Mouse (Mus musculus) liver (tissue): ENCODE measurements at regions not wholly inside any gene's neighbourhood (a gene's known extent, or its start where the extent isn't known, plus 50 kb on each side); places are given as distances from the start of the nearest gene placed in this dataset.

Experiments used
- DNase-seq: peaks from one replicate; pipeline ENCODE4 v3.0.0-alpha.2; 2020; ENCODE audit warnings: mixed read lengths

DNA sequence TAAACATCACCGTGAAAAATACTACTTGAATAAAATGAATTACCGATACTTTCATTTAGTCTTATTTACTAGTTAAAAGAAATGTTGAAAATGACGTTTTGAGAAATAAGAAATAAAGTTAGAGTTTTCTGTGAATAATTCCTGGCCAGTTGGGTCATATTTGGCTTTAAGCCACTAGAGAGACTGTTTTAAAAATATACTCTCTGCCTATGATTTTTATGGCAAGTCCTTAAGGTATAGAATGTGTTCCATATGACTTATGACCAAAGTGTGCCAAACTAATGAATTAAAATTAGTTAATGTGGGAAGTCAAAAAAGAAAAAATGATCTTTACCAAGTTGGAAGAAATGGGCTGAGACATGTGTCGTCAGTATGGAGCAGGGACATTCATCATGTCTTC is 354.2 kb upstream of the Col3a1 start:
- DNase-seq, result no peak

DNA sequence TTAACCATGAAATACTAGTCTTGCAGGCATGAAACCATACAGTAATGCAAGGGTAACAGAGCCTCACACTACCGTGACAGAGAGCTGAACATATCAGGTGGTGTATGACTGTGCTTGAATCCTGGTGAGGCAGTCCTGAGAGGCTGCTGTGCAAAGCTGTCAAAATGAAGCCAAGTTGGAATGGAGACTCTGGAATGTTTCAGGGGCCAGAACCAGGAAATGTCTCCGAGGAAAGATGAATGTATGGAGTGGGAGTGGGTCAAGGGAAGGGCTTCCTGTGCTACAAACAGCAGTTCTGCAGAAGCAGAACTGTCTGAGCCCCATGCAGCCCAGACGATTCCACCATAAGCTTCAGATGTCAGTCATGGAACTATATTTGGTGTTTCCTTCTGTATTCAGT is 324.2 kb upstream of the Col3a1 start:
- no peak for DNase-seq

DNA sequence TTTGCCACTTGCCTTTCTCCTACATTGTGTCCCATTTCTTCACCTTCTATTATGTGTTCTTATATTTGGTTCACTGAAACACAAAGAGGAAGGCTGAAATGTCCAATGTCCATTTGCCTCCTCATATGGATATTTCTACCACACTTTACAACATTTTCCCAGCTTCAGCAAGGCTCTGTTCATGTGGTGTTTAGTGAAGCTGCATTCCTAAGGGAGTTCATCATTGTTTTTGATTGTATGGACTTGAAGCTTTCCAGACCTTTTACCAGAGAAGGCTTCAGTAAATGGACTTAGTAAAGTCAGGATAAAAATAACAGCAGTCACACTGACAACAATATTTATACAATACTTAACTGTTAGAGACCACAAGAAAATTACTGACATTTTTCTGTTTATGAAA is 290.8 kb upstream of the Col3a1 start:
- no peak for DNase-seq

DNA sequence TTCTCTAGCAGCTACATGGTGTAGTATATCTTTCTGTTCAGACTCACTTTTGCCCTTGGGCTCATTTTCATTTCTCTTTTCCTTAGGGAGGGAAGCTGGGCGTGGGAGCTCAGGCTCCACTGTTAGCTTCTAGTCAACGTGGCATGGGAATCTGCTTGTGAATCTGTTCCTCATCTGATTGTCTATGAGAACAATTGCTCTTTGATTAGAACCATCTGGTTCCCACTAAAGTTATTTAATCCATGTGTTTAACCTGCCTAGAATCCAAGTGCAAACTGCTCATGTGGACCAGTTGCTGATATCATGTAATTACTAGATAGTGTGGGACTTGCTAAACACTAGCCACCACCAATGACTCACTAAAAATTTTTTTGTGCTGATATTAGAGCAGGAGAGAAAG is 290.1 kb upstream of the Col3a1 start:
- no peak for DNase-seq

DNA sequence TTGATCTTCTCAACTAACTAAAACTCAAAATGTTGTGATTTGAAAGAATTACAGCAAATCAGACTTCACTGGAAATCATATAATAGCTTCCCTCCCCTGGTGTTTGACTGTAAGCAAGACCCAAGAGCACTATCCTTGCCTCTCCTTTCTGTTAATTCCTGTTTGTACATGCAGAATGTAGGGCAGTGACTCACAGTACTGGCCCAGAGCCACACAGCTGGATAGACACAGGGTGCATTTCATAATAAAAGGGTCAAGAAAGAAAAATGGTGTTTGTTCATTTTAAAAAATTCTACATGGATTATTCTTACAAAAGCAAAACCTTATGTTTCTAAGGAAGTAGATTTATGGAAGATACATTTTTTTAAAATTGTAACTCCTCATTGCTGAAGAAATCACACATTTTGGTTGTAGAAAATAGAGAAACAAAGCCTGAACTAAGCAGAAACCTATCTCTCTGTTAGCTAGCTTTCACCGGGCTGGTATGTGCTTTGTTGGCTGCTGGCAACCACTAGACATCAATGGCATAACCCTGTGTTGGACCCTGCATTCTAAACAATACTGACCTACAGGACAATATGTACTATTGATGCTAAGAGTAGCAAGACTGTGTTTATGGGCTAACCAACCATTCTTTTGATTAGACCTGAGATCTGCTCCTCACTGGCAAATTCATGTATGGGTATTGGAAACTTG is 289.0 kb upstream of the Col3a1 start:
- DNase-seq, result peak; percentile 6

DNA sequence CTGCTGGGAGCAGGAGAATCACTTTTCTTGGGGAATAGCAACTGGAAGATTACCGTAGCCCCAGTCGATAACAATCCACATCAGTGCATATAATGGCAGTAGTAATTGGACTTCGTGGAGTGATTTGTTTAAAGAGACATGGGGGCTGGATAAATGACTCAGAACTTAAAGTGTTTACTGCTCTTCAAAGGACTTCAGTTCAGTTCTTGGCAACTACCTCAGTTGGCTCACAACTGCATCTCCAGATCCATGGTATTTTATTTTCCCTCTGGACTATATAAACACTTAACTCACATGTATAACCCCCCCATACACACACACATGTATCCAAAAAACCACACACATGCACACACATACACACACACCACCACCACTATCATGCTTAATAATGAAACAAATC is 288.0 kb upstream of the Col3a1 start:
- no peak for DNase-seq

DNA sequence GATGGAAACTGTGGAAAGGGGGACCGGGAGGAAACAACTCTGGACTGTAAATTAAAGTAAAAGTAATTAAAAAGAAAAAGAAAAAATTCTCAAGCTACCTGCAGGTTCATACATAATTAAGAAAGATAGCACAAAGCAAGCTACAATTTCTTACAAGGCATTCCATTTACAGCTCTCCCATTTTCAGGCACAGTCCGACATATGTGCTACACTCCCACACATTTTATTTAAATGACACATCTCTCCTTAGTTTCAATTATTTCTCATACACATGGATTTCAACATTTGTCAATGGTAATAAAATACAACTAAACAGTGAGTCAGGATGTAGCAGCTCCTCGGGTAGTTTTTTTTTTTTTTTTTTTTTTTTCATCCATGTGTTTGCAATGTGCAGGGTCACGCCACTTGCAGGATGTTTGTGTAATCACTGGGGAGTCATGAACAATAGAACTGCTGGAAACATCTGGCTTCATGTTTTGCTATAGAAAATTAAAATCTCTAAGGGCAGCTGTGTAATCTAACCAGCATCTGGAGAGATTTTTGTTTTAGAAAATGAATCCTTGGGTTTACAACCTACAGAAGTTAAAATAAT is 279.8 kb upstream of the Col3a1 start:
- no peak for DNase-seq

DNA sequence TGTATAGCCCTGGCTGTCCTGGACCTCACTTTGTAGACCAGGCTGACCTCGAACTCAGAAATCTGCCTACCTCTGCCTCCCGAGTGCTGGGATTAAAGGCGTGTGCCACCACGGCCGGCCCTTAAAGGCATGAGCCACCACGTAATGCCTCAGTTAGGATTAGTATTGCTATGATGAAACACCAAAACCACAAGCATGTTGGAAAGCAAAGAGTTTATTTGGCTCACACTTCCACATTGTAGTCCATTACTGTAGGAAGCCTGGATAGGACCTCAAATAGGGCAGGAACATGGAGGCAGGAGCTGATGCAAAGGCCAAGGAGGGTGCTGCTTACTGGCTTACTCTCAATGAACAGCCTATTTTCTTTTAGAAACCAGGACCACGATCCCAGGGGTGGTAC is 278.0 kb upstream of the Col3a1 start:
- no peak for DNase-seq

DNA sequence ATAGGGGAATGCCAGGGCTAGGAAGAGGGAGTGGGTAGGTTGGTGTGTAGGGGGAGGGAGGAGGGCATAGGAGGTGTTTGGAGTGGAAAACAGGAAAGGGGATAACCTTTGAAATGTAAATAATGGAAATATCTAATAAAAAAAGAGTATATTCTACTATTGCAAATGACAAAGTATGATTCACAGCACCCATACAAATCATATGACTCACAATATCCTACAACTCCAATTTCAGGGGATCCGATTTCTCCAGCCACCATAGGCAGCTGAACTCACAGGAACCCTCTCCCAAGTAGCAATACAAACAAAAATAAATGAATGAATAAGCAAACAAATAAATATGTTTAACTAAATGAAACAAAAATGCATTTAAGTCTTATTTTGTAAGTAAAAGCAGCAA is 270.0 kb upstream of the Col3a1 start:
- no peak for DNase-seq

DNA sequence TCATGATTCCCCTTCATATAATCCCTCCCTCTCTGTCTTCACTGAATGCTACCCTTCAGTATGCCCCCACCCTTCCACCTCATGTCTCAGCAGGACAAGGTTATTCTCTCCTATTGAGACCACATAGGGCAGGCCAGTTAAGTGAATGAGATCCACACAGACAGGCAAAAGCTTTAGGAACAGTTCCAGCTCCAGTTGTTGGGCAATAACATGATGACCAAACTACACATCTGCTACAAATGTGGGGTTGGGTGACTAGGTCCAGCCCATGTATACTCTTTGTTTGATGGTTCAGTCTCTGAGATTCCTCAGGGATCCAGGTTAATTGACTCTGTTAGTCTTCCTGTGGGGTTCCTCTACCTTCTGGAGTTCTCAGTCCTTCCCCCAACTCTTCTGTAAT is 269.5 kb upstream of the Col3a1 start:
- DNase-seq, result no peak

DNA sequence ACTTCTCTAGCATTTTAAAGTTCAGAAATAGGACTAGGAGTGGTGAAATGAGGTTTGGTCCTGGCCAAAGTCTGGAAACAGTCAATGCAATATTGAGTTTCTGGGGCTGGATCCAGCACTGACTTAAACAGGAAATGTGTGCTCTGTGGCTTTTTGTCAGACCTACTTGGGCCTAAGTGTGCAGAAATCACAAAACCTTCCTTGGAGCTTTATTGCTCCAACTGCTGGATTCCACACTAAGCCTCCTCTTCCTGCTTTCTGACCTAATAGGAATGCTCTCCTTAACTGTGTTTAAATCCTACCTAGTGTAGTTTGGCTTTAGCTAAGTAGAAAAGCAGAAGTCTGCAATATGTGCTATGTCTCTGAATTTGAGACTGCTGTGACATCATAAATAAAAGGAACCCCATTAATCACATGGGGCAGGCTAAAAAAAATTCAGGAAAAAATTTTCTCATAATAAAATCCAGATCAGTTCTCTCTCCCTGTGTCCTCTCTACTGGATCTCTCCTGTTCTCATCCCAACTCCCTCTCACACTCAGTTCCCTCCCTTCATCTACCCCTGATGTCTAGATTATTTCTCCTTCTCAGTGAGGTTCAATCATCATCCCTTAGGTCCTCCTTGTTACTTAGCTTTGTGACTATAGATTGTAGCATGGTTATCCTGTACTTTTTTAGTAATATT is 268.0 kb upstream of the Col3a1 start:
- DNase-seq, result no peak

DNA sequence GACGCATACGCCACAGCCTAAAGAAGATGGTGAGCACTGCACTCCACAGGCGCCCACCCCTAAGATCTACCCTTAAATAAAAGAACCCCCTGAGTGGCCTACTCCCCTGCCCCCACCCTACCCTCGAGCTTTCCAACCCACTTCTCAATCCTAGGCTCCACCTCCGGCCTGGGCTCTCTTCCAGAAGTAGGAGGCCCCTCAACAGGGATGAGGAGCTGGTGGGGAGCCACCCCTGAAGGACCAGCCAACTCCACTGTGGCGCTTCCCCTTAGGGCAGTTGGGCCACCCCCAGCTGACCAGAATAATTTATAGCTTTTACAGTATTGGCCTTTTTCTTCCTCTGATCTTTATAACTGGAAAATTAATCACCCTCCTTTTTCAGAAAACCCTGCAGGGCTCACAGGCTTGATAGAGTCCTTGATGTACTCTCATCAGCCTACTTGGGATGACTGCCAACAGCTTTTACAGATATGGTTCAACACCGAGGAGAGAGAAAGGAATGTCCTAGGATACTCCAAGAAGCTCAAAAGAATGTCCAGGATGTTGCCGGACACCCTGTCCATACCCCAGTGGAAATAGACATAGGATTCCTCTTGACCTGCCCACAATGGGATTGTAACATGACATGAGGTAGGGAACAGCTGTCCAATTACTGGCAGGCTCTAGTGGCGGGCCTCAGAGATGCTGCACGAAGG is 220.3 kb upstream of the Col3a1 start:
- peak; percentile 14 for DNase-seq

DNA sequence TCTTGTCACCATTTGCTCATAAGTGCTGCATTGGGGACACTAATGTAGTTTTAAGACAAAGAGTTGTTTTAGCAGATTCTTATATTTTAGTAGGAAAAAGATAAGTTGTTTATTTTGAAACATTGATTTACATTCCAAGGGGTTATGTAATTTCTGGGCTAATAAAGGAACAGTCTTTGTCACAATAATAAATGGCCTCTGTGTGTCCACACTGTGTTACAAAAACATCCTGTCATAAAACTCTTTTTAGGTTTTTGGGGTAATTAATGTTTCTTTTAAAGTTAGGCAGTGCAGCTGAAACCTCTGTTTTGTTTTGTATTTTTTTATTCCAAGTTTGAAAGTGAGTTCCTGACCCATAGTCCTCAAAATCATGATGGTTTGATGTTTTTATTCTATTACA is 210.4 kb upstream of the Col3a1 start:
- DNase-seq, result no peak

DNA sequence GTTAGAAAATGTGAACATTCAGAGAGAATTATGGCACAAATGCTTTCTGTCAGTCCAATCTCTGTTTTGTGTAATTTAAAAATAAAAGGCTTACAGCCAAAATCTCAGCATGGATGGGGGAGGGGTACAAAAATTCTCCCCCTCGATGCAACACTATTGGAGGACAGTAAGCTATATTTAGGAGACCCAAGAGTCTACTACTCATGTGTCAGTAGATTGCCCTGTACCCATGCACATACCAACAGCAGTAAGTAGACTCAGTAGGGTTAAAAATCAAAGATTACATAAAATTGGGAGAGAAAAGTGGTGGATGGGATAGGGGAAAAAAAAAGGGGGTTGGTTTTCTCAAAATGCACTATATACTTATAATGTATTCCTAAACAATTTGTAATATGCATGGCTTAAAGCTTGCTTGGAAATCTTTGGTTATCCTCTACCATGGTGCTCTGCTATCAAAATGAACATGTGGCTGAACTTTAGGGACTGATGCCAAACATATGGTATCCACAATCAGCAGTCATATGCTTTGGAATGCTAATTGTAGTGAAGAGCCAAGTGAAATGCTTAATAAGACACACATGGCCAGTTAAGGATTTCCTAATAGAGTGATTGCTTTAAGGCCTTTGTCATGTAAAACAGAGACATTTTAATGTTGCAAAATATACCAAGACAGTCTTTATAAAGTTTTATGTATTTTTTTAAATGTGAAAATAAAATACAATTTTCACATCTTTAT is 194.8 kb upstream of the Col3a1 start:
- no peak for DNase-seq

DNA sequence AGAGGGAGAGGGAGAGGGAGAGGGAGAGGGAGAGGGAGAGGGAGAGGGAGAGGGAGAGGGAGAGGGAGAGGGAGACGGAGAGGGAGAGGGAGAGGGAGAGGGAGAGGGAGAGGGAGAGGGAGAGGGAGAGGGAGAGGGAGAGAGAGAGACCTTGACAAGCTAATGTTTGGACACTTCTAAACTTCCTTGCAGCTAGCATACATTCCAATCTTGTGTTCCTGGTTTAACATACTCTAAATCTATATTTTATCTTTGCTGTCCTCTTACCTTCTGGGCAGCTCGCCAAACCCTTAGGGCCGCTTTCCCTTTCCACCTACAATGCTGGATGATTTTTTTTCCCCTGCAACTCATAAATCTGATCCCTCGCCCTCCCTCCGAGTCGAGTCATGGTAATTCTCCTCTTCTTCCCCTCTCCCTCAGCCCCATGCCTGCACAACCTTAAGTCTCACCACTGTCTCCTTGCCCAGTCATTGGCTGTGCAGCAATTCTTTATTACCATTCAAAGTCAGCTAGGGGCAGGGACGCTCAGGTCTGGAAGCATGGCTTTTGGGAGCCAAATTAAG is 176.1 kb upstream of the Col3a1 start:
- DNase-seq, result peak; percentile 36

DNA sequence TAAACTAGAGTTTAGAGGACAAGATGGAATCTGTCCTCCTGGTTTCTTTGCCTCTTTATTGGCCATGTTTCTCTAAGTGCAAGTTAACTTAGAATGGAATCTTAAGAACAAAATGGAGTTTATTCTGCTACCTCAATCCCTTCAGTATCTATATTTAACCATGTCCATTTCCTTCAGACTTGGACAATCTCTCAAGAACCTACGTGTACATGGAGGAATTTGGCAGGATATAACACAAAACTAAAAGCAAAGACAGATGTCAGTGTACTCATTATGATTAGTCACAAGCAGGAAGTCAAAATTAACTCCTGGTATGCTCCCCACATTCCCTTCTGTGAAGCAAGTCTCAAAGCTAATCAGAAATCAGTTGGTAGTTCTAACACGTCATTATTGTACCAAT is 164.3 kb upstream of the Col3a1 start:
- no peak for DNase-seq

DNA sequence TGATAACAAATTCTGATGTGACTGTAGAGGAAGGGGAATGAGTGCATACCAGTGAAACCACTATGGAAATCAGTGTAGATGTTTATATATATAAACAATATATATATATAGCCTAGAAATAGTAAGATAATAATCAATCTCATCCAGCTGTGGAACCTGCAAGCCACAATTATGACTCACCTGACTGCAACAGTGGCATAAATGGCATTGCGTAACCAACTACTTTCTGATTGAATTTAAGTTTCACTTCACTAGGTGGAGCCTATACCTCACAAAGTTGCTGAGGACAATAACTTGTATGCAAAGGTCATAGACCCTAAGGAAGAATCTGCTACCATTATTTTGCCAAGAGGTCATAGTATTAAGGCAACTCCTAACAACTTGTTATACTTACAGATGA is 129.7 kb upstream of the Col3a1 start:
- DNase-seq, result no peak

DNA sequence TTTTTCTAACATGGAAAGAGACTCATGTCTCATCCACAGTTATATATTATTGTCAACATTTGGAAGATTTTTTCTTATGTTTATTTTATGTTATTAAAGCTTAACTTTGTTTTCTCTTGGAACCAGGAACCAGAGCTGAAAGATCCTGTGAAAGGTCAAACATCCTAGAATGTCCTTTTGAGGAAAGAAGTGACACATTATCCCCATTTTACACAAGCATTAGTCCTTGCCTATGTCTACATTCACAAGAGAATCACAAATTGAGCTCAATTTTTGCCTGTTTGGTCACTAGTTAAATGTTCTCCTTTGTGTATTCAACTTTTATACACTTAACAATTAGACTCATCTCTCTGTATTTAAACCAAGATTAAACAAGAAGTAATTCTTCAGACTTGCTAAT is 126.0 kb upstream of the Col3a1 start:
- no peak for DNase-seq

DNA sequence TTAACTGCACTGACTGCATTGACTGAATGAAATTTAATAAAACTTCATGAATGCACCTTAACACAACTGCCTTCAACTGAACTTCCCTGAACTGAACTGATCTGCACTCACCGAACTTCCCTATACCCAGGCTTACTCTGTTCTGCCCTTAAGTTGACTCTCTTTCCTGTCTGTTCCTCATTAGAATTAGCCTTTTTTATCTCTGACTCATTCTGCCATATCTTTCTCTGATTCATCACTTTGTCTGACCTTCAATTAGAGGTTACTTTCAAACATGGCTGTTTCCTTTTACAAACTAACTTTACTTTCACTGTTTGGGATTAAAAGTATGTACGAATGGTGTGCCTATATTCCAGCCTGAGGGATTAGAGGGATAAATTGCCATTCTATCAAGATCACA is 103.4 kb upstream of the Col3a1 start:
- no peak for DNase-seq

DNA sequence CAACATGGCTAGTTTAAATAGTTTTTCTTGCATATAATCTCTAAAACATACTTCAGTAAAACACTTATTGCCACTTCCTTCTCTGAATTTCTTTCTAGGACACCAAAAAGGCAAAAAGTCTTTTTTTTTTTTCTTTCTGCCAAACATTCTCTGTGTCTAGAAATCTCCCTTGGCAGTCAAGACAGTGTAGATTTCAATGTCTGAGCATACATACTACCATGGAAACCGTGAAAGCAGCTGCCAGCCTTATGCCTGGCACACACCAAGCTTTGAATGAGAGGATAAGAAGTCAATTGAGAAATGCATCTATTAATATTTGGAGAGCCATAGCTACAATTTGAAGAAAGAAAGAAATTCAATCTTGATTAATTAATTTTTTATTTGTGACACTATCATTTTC is 95.1 kb upstream of the Col3a1 start:
- no peak for DNase-seq
